Mouse (Mus musculus): ENCODE results near the gene Lrrn1.

The Lrrn1 gene

GRCm38 (mm10) chr6:107557806-107558205 is 28.2 kb downstream of the Lrrn1 start:
- TF ChIP-seq GATA4 (IDR thresholded peaks at IDR 0.05; ENCODE audit: insufficient replicate concordance, low read length), result no peak

- no peak for TF ChIP-seq GATA4 (IDR thresholded peaks at IDR 0.05; ENCODE audit: insufficient replicate concordance, low read length)
Measured at GRCm38 (mm10) chr6:107562255-107562654, 32.7 kb downstream of the Lrrn1 start.

GRCm38 (mm10) chr6:107566944-107567634 is 37.5 kb downstream of the Lrrn1 start:
- TF ChIP-seq GATA4 (IDR thresholded peaks at IDR 0.05; ENCODE audit: insufficient replicate concordance, low read length), result no peak

GRCm38 (mm10) chr6:107574561-107574960 is 45.0 kb downstream of the Lrrn1 start:
- no peak for TF ChIP-seq GATA4 (IDR thresholded peaks at IDR 0.05; ENCODE audit: insufficient replicate concordance, low read length)

GRCm38 (mm10) chr6:107575405-107575804 is 45.8 kb downstream of the Lrrn1 start:
- no peak for TF ChIP-seq GATA4 (IDR thresholded peaks at IDR 0.05; ENCODE audit: insufficient replicate concordance, low read length)

- no peak for TF ChIP-seq GATA4 (IDR thresholded peaks at IDR 0.05; ENCODE audit: insufficient replicate concordance, low read length)
Measured at GRCm38 (mm10) chr6:107577309-107577708, 47.7 kb downstream of the Lrrn1 start.

- TF ChIP-seq GATA4 (IDR thresholded peaks at IDR 0.05; ENCODE audit: insufficient replicate concordance, low read length), result no peak
Measured at GRCm38 (mm10) chr6:107583759-107584383, 54.3 kb downstream of the Lrrn1 start.

- no peak for TF ChIP-seq GATA4 (IDR thresholded peaks at IDR 0.05; ENCODE audit: insufficient replicate concordance, low read length)
Measured at GRCm38 (mm10) chr6:107605151-107605550, 75.6 kb downstream of the Lrrn1 start.

- no peak for TF ChIP-seq GATA4 (IDR thresholded peaks at IDR 0.05; ENCODE audit: insufficient replicate concordance, low read length)
Measured at GRCm38 (mm10) chr6:107614288-107614687, 84.7 kb downstream of the Lrrn1 start.
